Mouse (Mus musculus) natural killer cell, adult 2 months (primary cell): ENCODE results near the gene Abca2.
"Not testable (repeated sequence)": the region's sequence is repeated elsewhere in the genome, so short reads cannot be mapped to it uniquely, and the experiment has no call there.

Experiments
- DNase-seq, 2 experiments: peaks; one replicate each; pipeline ENCODE4 v3.0.0; 2022; ENCODE audit warnings: low spot score in 2 of 2

Abca2 gene

GRCm38 (mm10) chr2:25428442-25429236 is at the start of gene Abca2:
Abca2 (plus strand) TSS chr2:25428703.
- peak; percentile 93 to 94 for DNase-seq

GRCm38 (mm10) chr2:25384492-25384891 is 44.0 kb upstream of the Abca2 start:
- no peak for DNase-seq

DNA sequence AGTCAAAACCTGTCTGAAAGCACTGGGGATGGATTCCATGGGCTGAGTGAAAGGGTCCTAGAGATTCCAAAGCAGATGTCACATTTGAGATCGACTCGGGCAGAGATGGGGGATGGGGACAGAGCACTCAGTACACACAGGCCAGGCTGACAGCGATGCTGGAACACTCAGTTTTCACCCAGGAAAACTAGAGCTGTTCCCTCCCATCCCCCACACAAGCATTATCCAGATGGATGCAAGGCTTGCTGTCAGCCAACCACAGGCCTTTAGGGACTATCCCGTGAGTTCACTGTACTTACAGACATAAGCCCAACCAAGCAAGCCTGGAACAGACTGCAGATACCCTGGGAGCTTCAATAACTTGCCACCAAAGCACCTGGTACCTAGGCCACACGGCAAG is 37.2 kb upstream of the Abca2 start:
- no peak for DNase-seq

DNA sequence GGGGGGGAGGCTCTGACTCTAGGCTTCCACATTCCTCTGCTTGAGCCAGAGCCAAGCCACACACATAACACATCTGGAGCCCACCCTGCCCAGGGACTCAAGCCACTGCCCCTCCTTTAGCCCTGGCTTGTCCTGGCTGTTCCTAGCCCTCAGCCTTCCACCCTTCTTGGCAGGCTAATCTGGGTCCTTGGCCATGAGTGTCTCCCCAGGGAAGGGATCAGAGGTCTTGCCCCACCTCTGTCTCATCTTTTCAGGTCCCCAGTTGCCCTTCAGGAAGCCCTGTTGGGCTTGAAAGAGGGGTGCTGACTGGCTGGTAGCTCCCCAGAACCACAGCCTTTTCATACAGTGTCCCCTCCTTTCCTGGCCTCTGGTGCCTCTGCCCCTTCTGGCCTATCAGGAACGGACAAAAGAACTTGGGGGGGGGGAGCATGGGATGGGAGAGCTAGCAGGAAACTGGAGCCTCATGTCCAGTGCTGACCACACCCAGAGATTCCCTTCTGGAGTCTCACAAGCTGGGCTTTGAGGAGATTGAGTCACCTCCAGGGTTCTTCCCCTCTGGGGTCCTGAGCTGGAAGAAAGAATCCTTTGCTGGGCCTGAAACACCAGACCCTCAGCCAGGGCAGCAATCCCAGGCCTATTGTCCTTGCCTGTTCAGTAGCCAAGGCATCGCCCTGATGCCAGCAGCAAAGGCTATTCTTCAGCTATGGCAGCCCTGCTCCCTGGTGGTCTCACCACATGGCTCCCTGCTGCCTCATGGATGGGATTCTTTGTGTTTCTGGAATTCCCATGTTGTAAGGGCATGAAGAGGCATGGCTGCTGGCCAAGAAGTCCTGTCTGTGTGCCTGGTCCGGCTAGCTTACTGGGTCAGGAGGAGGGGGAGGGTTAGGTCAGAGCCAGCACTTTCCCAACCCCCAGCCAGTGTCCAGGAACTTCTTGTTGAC is 34.0 kb upstream of the Abca2 start:
- no peak for DNase-seq

- no peak for DNase-seq
Observed at GRCm38 (mm10) chr2:25395721-25396596, 32.5 kb upstream of the Abca2 start, which contains the start of gene Entpd2. Entpd2 (plus strand) TSS chr2:25395874.

GRCm38 (mm10) chr2:25396597-25396983 is 31.9 kb upstream of the Abca2 start:
- no peak for DNase-seq

DNA sequence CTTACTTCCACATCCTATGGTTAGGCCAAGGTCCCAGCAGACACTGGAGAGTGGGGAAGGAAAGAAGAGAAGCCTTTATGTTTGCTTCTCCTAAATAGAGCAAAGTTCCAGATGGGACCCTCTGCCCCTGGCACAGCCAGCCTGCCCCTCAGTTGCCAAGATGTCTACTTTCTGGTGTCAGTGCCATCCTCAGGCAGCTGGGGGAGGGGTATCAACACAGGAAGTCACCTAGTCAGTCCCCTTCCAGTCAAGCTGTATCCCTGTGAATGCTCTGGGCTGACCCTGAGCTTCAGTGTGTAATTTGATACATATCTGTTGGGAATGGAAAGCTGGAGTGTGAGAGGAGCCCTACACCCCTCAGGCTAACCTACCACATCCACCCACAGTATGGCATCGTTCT is 31.5 kb upstream of the Abca2 start:
- DNase-seq: no peak

GRCm38 (mm10) chr2:25398065-25398464 is 30.4 kb upstream of the Abca2 start:
- DNase-seq: no peak

GRCm38 (mm10) chr2:25399051-25399450 is 29.5 kb upstream of the Abca2 start, which contains the start of gene Npdc1:
Npdc1 (plus strand) TSS chr2:25399351.
- DNase-seq: no peak

DNA sequence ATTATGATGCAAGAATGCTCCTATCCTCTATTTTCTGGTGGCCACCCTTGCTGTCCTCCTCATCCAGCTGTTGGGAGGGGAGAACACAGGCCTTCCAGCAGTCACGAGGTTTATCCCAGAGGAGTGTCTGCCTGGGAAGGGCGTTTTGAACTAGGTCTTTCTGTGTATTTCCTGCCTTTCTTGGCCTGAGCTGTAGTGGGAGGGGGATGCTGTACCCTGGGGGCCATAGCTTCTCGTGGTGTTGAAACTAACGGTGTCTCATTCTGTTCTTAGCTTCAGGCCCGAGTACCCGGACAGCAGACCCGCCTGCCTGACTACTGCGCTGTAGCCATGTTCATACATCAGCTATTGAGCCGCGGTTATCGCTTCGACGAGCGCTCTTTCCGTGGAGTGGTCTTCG is 28.2 kb upstream of the Abca2 start:
- DNase-seq: no peak

GRCm38 (mm10) chr2:25400764-25401163 is 27.7 kb upstream of the Abca2 start:
- DNase-seq: no peak

- DNase-seq: peak; percentile 67 to 81
Observed at GRCm38 (mm10) chr2:25402377-25402971, 26.0 kb upstream of the Abca2 start.

DNA sequence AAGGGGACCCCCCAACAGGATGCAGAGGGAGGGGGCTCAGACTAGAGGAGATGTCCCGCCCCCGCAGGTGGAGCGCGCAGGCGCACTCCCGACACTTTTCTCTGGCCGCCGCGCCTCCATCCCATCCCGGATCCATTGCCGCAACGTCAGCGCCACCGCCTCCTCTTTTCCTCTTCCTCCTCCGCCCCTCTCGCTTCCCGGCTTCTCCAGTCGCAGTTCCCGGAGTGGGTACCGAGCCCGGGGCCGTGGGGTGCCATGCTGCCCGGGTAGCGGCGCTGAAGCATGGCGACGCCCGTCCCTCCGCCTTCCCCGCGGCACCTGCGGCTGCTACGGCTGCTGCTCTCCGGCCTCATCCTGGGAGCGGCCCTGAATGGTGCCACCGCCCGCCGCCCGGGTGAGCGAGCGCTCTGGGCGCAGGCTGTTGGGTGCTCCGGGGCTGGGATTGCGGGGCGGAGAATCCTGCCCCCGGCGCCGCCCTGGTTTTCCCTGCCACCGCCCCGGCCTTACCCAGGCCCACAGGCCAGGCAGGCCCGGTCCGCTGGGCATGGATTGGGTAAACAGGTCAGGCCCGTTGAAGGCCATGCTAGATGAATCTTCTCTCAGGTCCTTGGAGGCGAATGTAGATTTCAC is 25.4 kb upstream of the Abca2 start:
- DNase-seq: no peak

DNA sequence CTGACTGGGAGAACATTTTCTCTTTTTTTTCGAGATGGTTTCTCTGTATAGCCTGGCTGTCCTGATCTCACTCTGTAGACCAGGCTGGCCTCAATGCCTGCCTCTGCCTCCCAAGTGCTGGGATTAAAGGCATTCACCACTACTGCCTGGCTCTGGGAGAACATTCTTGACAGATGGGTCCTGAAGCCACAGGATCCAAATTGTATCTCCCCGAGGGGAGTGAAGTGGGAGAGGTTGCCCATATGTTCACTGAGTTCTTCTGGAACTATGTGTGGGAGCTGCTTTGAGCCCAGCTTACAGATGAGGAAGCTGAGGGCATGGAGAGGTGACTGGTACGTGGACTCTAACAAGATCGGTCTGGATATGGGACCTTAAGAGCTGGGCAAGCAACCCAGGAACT is 24.5 kb upstream of the Abca2 start:
- no peak for DNase-seq

GRCm38 (mm10) chr2:25408908-25409307 is 19.6 kb upstream of the Abca2 start:
- no peak for DNase-seq

GRCm38 (mm10) chr2:25413436-25413835 is 15.1 kb upstream of the Abca2 start:
- not testable (repeated sequence) for DNase-seq

DNA sequence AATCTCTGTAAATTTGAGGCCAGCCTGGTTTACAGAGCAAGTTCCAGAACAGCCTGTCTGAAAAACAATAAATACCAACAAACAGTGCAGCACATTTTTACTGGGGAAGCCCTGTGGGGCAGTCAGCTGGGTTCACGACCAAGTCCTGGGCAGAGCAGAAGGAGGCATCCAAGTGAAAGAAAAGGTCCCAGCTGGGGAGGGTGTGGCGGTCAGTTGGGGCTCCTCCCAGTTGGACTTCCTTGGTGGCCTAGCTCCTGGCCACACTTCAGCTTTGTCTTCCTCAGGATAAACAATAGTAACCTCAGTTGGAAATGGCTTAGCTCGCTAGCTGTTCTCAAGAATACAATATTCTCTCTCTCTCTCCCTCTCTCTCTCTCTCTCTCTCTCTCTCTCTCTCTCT is 11.1 kb upstream of the Abca2 start:
- DNase-seq: no peak

DNA sequence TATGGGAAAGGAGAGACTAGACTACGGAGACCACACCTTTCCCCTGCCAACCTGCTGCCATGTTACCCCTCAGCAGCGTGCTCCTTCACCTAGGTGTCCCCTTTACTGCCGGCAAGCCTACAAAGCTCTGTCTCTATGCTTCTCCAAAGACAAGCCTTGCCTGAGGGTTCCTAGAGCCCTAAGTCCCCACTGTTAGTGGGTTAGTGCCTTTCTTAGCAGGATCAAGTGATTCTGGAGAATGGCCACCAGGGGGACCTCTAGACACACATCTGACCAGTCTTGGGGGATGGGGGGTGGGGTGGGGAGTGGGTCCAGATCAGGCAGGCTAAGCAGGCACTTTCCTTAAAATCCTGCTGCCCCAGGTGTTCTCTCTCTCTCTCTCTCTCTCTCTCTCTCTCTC is 6.6 kb upstream of the Abca2 start:
- DNase-seq: peak; percentile 50 to 59

GRCm38 (mm10) chr2:25422587-25423410 is 5.7 kb upstream of the Abca2 start, which contains the start of gene Fut7:
Fut7 (plus strand) TSS chr2:25423267.
- peak; percentile 50 to 57 for DNase-seq

- no peak for DNase-seq
Observed at GRCm38 (mm10) chr2:25423626-25424025, 4.9 kb upstream of the Abca2 start.
